Mouse (Mus musculus) testis, adult 2 months (tissue): ENCODE data around the gene Nbas.

Experiments used
- CTCF ChIP-seq: fragments of 200-500 bp; IDR thresholded peaks from 2 replicates; pipeline ENCODE4 v1.5.1; 2012; ENCODE audit warnings: low read depth, mild to moderate bottlenecking, inconsistent platforms, low read length, moderate library complexity; ENCODE audit not compliant: control insufficient read depth, insufficient read depth, insufficient replicate concordance
- POLR2A ChIP-seq: fragments of 200-500 bp; IDR thresholded peaks from 2 replicates; pipeline ENCODE4 v1.6.1; 2012; ENCODE audit warnings: low read depth, mild to moderate bottlenecking, inconsistent platforms, low read length, moderate library complexity; ENCODE audit not compliant: control insufficient read depth

GRCm38 (mm10) chr12:13504771-13505444 lies 236.0 kb downstream of the Nbas start:
- TF ChIP-seq CTCF (no peak), POLR2A (no peak)
